Mouse (Mus musculus) heart, postnatal 14 days (tissue): Measurements from ENCODE around the gene Fat3. TPM values are rescaled to one million over a fixed set of nuclear protein-coding genes. Genes with fewer than 3 reads are reported as not detected.

Source experiments
- DNase-seq, 2 experiments: peaks; one replicate each; pipeline ENCODE4 v3.0.0; 2021 to 2022
- intact Hi-C: fragments of 180-260 bp; cut with DNase I; formaldehyde crosslinking; loops from one replicate; pipeline ENCODE4 v1.15.1; 2025
- total RNA-seq, 2 experiments: library from RNA; stranded (reverse); gene quantifications; 2 replicates each; pipeline ENCODE4 v1.2.3; 2021

Gene Fat3
- total RNA-seq, 2 experiments from 2014 or later, result 0.57 to 0.88 TPM

DNA sequence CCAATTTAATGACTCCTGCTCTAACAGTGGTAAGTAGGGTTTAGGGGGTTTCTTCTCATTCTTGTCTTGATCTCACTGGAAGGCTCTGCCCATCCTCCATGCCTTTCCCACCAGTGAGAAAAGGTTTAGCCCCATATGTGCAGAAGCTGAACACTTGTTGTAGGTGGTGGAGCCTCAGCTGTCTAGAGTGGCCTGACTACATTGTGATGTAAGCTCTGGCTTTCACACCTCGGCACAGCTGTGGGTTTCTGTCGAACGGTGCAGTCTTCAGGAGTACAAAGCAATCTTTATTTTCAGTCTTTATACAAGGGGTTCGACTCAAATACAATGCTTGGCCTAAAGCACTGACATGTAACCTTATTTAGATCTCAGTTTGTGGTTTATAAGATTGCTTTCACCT is 437.6 kb downstream of the Fat3 start:
- intact Hi-C loops, result no loop called here
- no peak for DNase-seq

DNA sequence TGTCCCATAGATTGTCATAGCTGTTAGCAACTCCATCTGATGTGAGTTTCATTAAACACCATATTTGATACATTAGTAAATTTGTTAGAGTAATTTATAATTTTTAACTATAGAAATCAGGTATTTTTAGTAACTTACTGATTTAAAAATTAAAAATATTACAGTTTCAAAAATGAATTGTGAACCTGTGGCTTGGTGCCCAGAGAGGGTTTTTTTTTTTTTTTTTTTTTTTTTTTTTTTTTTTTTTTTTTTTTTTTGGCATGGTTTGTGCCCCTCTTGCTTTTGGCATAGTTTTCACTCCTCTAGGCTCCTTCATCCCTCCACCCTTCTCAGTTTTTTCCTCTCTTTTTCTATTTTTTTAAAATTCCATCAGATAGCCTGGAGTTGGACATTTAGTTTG is 438.6 kb downstream of the Fat3 start:
- intact Hi-C loops, result no loop called here

DNA sequence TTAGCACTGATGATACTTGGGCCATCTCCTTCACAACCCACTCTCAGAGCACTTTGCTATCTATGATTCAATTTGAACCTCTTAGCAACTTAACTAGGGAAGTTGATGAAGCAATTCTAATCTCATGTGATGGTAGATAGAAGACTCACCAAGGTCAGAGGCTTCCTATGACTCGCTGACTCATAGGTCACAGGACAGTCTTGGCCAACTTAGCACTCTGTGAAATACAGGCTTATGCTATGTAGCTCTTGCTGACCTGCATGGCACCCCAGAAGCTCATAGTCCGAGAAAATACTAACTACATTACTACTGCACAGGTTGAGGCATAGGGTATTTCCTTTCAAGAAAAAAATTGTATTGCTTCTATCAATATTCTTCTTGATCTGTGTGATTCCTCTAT is 454.4 kb downstream of the Fat3 start:
- no peak for DNase-seq
- intact Hi-C loops, result no loop called here

More for the DNA sequence above, 438.6 kb downstream of the Fat3 start:
- no peak for DNase-seq

DNA sequence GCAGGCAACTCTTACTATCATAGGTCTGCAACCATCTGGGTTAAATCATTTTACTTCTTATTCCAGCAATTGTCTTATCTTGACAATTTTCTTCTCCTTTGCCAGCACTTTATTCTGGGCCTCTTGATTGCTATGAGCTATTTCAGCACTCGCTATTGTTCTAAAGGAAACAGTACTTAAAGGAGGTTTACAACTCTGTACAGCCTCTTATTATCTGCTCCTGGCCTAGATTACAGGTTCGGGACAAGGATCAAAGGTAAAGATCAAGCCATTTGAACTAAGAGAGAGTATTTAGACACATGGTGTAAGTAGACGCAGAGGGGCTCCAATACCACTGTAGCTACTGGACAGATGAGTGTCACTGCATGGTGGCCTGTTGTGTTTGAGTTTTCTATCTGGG is 463.7 kb downstream of the Fat3 start:
- DNase-seq, result no peak
- intact Hi-C loops, result no loop called here

DNA sequence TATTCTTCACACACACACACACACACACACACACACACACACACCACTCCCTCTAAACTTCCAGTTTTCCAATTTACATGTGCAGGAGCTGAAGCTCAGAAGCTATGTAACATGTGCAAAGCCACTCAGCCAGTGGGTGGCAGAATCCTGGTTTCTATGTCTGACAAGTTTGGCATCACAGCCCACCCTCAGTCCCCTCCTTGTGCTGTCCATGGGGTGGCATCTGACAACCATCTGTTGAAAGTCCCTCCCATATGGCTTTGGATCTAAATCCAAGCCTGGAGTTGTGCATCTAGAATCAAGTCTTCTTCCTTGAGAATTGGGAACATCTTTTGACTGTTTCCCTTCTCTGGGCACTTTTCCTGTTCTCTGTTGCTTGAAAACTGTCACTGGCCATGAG is 464.7 kb downstream of the Fat3 start:
- no peak for DNase-seq

DNA sequence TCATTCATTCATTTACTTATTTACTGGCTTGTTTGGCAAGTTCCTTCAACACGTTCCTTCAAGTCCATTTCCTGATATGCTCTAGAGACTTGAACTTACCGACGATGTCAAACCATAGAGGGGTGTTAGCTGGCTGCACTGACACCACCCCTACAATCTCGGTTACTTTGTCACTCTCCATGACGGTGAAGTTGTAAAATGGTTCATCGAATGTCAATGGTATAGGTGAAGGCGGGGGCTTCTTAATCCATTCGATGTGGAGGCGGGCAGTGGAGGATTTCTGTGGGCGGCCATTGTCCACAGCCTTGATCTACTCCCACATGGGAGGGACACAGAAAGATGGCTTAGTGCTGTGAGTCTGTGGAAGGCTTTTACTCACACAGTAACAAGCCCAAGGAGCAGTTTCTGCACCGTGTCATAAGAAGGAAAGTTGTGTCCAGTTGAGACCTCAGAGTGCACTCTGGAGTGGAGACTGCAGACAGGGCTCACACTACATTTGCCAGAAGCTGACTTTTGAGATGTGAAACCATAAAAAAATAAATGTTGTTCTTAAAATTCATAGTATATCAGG is 471.3 kb downstream of the Fat3 start:
- intact Hi-C loops, result loop anchor here (5.0 kb wide), 1 partner anchor 88 kb away; no protein-coding TSS in a partner anchor

More for the DNA sequence above, 464.7 kb downstream of the Fat3 start:
- intact Hi-C loops, result no loop called here

DNA sequence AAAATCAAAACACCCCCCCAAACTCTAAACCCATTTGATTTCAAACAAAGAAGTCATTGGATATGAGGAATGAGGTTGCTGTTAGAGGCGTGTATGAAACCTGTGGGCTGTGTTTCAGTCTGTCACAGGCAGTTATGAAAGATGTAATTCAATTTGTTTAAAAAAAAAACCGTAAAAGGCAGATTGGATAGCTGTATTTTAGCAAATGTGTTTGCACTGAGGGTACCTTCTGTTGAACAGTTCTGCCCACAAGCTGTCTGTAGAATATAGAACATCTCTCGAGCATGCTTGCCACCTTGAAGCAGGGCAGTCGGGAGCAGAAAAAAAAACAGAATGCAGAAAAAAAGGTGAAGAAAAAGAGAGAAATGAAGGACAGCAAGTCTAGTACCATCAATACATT is 472.0 kb downstream of the Fat3 start:
- no peak for DNase-seq
- intact Hi-C loops, result loop anchor here (5.0 kb wide), 1 partner anchor 88 kb away; no protein-coding TSS in a partner anchor

More for the DNA sequence above, 471.3 kb downstream of the Fat3 start:
- DNase-seq, result no peak

DNA sequence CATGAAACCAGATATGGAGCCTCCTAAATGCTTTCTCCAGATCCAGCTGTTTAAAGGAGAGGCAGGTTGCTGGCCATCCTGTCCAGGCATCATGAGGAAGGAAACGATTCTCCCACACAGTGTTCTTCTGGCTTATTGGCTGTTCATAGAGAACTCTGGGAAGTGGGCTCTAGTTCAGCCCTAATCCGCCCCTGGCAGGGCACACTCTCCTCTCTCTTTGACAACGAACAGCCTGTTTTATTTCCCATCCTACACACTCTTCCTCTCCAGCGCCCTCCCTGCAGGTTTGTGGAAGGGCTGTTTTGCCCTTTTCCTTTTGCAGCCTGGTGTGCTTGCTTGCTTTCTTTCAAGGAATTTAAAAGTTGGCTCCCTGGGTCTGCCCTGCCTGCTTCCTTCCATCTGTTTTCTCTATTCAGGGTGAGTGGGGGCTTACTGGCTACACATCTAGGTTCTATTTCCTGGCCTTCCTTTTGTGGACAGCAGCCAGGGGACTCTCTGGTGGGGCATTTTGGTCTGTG is 472.6 kb downstream of the Fat3 start:
- DNase-seq, result peak; percentile 29 to 42
- intact Hi-C loops, result loop anchor here (5.0 kb wide), 1 partner anchor 89 kb away; no protein-coding TSS in a partner anchor

DNA sequence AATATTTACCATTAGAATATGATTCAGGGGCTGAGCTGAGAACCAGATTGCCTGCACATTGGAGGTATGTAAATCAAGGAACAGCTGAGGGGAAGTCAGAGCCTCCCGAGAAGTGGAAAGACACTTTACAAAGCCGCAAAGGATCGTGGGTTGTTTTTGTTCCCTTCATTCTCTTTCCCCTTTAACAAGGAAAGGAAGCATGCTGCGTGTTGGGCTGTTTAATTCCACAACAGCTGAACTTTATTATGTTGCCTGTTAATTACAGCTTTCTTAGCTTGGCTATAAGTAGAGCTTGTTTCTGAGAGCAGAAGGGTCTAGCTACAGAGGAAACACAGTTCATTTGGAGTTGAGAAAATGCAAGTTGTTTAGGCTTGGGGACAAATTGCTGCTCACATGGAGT is 475.0 kb downstream of the Fat3 start:
- intact Hi-C loops, result loop anchor here (5.0 kb wide), 1 partner anchor 91 kb away; no protein-coding TSS in a partner anchor
- no peak for DNase-seq

DNA sequence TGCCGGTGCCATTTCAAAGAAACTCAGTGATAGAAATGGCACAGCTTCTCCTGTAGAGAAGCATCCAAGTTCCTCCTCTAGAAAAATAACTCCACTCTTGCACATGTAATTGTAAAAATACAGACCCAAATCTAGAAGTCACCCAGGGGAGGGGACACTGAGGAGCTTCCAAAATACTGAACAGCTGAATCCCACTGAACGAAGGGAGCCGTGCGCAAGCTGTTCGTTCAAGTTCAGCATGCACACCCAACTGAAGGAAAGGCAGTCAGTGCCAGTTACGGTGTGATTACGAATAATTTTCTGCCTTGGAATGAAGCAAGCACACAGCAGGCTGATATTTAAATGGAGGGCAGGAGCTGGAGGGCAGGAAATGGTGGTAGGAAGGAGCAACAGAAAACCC is 476.4 kb downstream of the Fat3 start:
- no peak for DNase-seq
- intact Hi-C loops, result loop anchor here (5.0 kb wide), 1 partner anchor 93 kb away; no protein-coding TSS in a partner anchor

DNA sequence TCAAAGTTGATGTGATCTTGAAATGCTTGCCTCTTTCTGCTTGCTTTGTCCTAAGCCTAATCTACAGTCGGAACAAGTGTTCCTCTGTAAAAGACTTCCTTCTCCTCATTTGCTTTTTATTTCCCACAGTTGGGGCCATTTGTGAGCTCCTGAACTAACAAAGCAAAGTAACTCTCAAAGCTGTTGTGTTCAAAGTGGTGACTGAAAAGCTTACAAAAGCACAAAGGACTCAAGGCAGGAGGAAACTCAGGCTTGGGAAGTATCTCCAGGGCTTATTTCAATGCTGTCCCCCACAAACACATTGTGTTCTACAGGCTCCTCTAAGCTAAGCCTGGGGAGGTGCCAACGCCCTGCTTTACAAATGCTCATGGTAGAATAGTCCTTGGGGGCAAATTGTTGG is 487.0 kb downstream of the Fat3 start:
- DNase-seq, result no peak
- intact Hi-C loops, result no loop called here

DNA sequence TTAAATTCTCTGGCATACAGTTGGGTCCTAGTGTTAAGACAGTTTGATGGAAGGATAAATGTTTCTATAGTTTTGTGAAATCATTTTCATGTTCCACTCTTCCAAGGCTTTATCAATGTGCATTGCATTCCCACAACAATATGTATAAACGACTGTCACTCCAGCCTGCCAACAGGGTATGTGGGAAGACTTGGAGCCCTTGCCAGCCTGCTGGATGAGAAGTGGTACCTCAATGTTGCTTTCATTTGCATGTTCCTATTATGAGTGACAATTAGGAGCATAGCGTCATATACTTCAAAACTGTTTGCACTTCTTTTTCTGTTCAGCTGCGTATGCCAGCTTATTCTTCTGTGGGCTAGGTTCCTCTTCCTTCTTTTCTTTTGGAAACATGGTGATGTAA is 489.7 kb downstream of the Fat3 start:
- no peak for DNase-seq
- intact Hi-C loops, result no loop called here

DNA sequence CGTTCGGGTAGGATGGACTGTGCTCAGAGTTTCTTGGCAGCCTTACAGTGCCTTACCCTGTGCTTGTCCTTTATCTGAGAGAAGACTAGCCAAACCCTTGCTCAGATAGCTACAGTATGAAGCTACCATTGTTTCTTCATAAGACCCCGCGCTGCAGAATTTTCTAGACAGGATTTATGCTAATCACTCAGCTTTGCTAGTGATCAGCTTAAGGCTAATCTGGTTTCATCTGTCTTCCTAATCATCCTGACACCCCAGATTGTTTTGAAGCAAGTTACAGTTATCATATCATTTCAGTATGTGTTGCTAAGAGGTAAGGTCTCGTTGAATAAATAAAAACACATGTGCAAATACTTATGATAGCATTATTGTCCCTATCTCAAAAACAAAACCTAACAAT is 493.6 kb downstream of the Fat3 start:
- intact Hi-C loops, result no loop called here
- no peak for DNase-seq

DNA sequence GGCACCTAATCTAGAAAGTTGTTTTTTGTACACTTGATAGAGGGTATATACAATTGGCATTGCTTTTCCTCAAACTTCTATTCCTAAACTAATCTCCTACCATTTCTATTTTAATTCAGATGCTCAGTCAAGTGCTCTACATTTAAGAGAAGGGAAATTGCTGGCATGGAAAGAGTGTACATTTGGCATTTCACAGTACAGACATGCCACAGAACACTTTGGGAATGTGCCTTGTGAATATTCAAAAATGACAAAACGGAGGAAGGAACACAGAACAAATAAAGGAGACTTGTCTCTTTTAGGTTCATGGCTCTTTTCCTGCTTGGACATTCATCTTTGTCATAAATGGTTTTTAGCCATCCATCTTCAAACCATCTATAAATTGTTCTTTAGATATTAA is 498.1 kb downstream of the Fat3 start:
- intact Hi-C loops, result no loop called here

DNA sequence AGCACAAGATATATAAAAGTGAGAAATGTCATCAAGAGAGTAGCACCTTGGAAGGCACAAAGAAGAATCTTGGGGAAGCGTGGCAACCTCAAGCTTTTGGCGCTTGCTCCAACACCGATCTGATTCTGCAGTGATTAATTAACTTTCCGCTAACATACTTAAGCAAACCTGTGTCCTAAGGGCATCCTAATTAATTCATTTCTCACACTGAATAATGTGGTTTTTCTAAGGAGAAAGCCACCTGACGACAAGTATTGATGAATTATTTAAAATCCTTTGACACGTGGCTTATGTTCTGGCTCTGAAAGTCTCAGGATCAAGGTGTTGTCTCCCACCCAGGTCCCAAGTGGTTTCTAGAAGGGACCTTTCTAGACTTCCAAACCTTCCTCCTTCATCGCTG is 506.3 kb downstream of the Fat3 start:
- intact Hi-C loops, result no loop called here
- DNase-seq, result no peak

More for the DNA sequence above, 498.1 kb downstream of the Fat3 start:
- DNase-seq, result no peak

DNA sequence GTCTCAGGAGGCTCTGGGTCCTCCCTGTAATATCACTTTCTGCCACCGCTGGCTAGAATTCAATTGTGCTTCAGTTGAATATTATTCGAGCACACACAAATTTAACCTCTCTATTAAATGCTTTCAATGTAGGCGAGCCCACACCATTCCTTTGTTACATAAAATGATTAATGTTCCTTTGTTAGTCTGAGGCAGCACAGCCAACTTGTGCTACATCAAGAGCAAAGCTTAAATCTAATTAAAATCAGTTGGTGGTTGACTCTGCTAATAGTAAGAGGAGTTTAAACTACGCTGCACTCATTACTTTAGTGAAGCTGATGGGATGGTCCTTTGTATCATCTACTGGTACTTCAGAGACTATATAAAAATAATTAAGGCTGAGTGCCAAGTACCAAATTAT is 506.9 kb downstream of the Fat3 start:
- DNase-seq, result no peak
- intact Hi-C loops, result no loop called here

DNA sequence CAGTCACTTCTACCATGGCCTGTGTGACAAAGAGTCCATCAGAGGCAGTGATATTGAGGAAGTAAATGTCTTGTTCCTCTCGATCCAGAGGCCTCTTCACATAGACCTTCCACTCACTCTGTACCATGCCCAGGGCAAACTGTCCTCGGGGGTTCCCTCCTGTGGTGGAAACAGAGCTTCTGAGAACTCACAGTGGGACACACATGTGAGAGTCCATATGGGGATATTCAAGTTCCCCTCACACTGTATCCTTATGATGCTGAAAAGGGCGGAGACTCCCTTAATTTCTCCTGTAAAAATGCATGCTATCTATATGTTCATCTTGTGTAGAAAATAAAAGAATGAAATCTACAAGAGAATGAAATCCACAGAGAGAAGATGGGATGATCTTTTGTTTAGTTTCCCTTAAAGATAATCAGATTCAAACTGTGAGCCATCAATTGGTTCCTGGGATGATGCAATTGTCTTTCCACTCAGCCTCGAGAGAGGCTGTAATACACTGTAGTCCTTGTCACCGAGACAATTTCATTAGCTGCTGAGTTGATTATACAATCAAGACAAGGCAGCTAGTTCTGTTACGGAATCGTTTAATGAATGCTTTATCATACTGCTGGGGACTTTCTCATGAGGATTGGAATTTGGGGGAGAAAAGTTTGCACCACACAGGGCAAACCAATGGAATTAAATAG is 508.8 kb downstream of the Fat3 start:
- intact Hi-C loops, result no loop called here

DNA sequence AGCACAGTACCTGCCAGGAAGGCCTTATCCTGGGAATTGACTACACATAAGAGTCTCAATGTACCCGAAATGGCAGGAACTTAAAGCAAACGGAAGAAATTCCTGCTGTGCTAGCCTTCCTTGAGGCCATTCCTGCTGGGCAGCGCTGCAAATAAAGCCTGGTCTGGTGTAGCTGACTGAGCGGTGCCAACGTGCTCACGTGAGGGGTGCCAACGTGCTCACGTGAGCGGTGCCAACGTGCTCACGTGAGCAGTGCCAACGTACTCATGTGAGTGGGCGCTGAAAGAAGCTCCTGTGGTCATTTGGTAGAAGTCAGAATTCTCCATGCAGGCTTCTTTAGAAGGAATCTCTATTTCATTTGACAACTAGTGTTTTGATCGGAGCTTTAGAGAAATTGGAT is 522.8 kb downstream of the Fat3 start:
- intact Hi-C loops, result no loop called here
- DNase-seq, result no peak

More for the DNA sequence above, 508.8 kb downstream of the Fat3 start:
- DNase-seq, result no peak

DNA sequence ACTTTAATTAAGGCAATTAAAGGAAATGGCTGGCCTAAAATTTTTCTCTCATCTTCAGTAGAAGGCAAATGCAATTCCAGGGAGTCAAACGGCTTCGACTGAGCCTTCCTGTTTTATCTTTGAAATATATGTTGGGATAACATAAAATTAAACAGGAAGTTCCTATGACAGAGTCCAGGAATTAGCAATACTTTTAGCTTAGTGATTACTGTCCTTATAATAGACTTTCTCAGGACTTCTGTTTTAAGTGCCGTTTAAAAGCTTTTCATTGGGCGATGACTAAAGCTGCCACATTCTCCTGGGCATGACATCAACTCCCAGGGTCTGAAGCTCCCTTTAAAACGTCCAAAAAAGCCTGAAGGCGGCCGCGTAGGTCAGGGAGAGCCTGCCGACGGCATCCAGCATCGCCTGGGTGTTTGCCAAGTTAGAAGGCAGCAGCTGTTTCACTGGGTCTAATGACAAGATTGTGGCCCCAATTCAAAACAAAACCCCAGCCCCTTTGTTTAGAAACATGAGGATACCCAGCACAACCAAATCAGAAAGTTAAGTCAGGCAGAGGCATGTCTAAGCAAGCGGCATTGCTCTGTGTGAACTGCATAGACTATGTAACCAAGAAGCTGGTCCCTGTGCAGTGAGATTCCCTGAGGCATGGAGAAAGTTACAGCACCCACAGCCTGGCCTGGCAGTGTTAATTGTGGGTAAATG is 524.0 kb downstream of the Fat3 start:
- intact Hi-C loops, result no loop called here
- peak; percentile 18 to 39 for DNase-seq

DNA sequence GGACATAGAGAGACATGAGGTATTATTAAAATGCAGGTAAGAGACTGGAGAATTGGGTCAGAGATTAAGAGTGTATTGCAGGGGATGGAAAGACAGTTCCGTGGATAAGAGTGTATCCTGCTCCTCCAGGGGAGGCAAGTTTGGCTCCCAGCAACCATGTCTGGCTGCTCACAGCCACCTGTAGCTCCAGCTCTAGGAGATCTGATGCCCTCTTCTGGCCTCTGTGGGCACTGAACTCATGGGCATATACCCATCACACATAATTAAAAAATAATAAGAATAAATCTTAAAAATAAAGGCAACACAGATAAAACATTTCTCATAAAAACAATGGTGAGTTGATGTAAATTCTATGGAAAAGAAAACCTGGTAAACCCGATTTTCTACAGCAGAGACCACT is 525.1 kb downstream of the Fat3 start:
- no peak for DNase-seq
- intact Hi-C loops, result no loop called here

DNA sequence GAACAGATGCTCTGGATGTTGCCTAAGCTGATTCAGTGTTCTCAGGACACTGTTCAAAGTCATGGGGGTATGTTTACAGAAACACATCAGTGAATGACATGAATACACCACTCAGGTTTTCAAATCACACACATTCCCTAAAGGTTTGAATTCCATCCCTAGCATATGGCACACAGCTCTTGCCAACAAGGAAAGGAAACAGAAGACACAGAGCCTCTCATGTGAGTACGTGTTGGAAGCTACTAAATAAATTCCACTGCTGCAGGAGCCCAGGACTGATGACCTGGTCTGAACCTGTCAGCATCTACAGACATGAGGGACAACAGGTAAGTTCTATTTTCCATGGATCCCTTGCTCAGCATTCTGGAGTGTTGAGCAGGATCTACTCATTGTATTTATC is 528.9 kb downstream of the Fat3 start:
- intact Hi-C loops, result no loop called here
- DNase-seq, result no peak
